Mouse (Mus musculus) neural tube, embryonic 10.5 days (tissue): Measurements from ENCODE around the gene Ntm.

Source experiments
- DNase-seq: peaks from one replicate; pipeline ENCODE4 v3.0.0-alpha.2; 2017; ENCODE audit warnings: low spot score; ENCODE audit errors: extremely low spot score

Gene Ntm

GRCm38 (mm10) chr9:29071997-29072396 is 890.9 kb downstream of the Ntm start:
- no peak for DNase-seq

- DNase-seq: no peak
Measured at GRCm38 (mm10) chr9:29067572-29067971, 895.4 kb downstream of the Ntm start.

GRCm38 (mm10) chr9:29060293-29060692 is 902.6 kb downstream of the Ntm start:
- no peak for DNase-seq

GRCm38 (mm10) chr9:29058811-29059210 is 904.1 kb downstream of the Ntm start:
- no peak for DNase-seq

- DNase-seq: no peak
Measured at GRCm38 (mm10) chr9:29055637-29056036, 907.3 kb downstream of the Ntm start.

GRCm38 (mm10) chr9:29036466-29036865 is 926.5 kb downstream of the Ntm start:
- no peak for DNase-seq

- no peak for DNase-seq
Measured at GRCm38 (mm10) chr9:29036058-29036457, 926.9 kb downstream of the Ntm start.

GRCm38 (mm10) chr9:29026410-29026809 is 936.5 kb downstream of the Ntm start:
- DNase-seq: no peak

- DNase-seq: no peak
Measured at GRCm38 (mm10) chr9:29025603-29026002, 937.3 kb downstream of the Ntm start.

GRCm38 (mm10) chr9:29025104-29025503 is 937.8 kb downstream of the Ntm start:
- no peak for DNase-seq

- no peak for DNase-seq
Measured at GRCm38 (mm10) chr9:29016879-29017278, 946.1 kb downstream of the Ntm start.

GRCm38 (mm10) chr9:29013881-29014280 is 949.1 kb downstream of the Ntm start:
- DNase-seq: no peak

- no peak for DNase-seq
Measured at GRCm38 (mm10) chr9:29012541-29012940, 950.4 kb downstream of the Ntm start.

GRCm38 (mm10) chr9:29011476-29011875 is 951.5 kb downstream of the Ntm start:
- DNase-seq: no peak

- DNase-seq: no peak
Measured at GRCm38 (mm10) chr9:29004534-29004933, 958.4 kb downstream of the Ntm start.

GRCm38 (mm10) chr9:28999951-29000351 is 963.0 kb downstream of the Ntm start:
- no peak for DNase-seq

- no peak for DNase-seq
Measured at GRCm38 (mm10) chr9:28977275-28977674, 985.7 kb downstream of the Ntm start.

GRCm38 (mm10) chr9:28969455-28969854 is 993.5 kb downstream of the Ntm start:
- no peak for DNase-seq
